Mouse (Mus musculus): Measurements from ENCODE around the gene Olfr1148.

Olfr1148 gene

DNA sequence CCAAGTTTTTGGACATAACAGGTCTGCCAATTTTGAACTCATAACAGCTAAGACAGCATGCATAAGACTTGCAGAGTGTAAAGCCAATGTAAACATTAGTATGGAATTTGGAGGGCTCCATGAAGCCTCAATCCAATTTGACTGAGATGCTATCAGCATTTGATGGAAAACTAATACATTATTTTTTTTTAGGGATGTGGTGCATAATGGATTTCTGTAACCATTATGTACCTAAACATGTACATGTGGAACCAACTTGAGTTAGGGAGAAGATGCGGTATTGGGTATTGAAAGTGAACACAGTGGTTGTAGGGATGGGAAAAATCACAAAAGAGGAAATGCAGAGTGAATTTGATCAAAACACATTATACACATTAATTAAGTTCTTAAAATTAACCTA, at the start of gene Olfr1148:
Olfr1148 (plus strand) TSS at position 301 of the 400 bp plus-strand sequence.
- no peak for DNase-seq (ENCODE audit: low read depth)

GRCm38 (mm10) chr2:87800292-87800691, 30.0 kb upstream of the Olfr1148 start, which contains the start of gene Olfr1143:
Gene Olfr1143 (plus strand): TSS chr2:87800592.
- no peak for DNase-seq (ENCODE audit: low read depth)

DNA sequence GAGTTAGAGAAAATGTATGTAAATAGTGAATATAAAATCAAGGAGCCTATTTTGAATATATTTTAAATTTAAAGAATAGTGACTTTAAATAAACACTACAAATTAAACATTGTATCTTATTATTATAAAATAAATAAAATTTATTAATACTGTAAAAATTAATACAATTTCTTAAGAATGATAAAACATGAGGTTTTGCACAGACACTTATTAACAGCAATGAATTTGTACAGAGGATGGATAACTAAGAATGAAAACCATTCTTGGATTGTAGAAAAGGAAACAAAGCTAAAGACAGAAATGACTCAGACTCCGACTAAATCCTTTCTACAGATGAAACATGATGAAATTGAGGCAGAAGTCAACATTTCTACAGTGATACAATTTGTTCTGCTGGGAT, 20.8 kb upstream of the Olfr1148 start, which contains the start of gene Olfr1145:
Olfr1145 (plus strand) TSS at position 301 of the 400 bp plus-strand sequence.
- no peak for DNase-seq (ENCODE audit: low read depth)

GRCm38 (mm10) chr2:87843693-87844092, 13.4 kb downstream of the Olfr1148 start, which contains the start of gene Olfr1150-ps1:
Gene Olfr1150-ps1 (plus strand): TSS chr2:87843993.
- DNase-seq (ENCODE audit: low read depth) = no peak

DNA sequence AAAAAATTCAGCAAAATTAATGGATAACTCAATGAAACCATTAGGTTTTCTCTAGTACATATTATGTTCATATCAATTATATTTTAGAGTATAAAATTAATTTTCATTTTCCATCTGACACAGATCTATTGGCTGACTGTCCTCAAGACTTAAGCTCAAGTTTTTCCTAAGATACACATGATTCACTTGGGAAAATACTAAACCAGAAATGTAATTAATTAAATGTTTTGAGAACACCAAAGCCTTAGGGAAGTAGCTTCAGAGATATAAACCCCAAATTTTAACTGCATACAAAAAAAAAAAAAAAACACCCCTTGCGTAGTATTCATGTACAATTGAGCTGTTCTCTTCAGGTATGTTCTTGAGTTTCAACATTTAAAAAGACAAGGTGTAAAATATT, 25.2 kb downstream of the Olfr1148 start, which contains the start of gene Olfr1151:
Olfr1151 (plus strand) TSS at position 301 of the 400 bp plus-strand sequence.
- DNase-seq (ENCODE audit: low read depth) = no peak

- no peak for DNase-seq (ENCODE audit: low read depth)
These were observed 35.9 kb downstream of the Olfr1148 start, which contains the start of gene Olfr1152 for GRCm38 (mm10) chr2:87866192-87866591. Gene Olfr1152 (plus strand): TSS chr2:87866492.
